Comparison of ENCODE assay signal across 1 mouse cellular context in genomic region chr7:28208988-28209508, GRCm38 (mm10).
TF ChIP-seq lines count a peak whose summit lies in the region.

No protein-coding gene starts in this region.

TF ChIP-seq in C2C12, 6 proteins besides CTCF, POLR2A, EP300 and RAD21:
- TF ChIP-seq USF1 (IDR thresholded peaks at IDR 0.05; ENCODE audit: low read depth) (peak; percentile 67), MYOD1 (IDR thresholded peaks at IDR 0.05; ENCODE audit: control insufficient read depth, insufficient read length, low read depth) (no peak)
